Mouse (Mus musculus) neural tube, embryonic 13.5 days (tissue): ENCODE results near the gene Abraxas1. TPM values are rescaled to one million over a fixed set of nuclear protein-coding genes. Genes with fewer than 3 reads are reported as not detected.

Source experiments
- ATAC-seq: fragments of 200-750 bp; cut with Nextera tagmentation; 2 replicates; pipeline ENCODE4 v1.8.0; 2017; ENCODE audit warnings: low read depth, mild to moderate bottlenecking, moderate TSS enrichment, moderate library complexity
- H3K27ac ChIP-seq: fragments of 300-500 bp; sonication (generic); replicated peaks from 2 replicates; pipeline ENCODE4 v1.5.1; 2015; ENCODE audit warnings: moderate library complexity, mild to moderate bottlenecking, inconsistent platforms
- H3K27me3 ChIP-seq: fragments of 300-500 bp; sonication (generic); 2 replicates; pipeline ENCODE4 v1.6.1; 2015; ENCODE audit warnings: mild to moderate bottlenecking, inconsistent platforms
- H3K36me3 ChIP-seq: fragments of 300-500 bp; sonication (generic); 2 replicates; pipeline ENCODE4 v1.6.1; 2015; ENCODE audit warnings: mild to moderate bottlenecking, inconsistent platforms
- H3K4me1 ChIP-seq: fragments of 300-500 bp; sonication (generic); replicated peaks from 2 replicates; pipeline ENCODE4 v1.6.1; 2015; ENCODE audit warnings: inconsistent platforms
- H3K4me2 ChIP-seq: fragments of 300-500 bp; sonication (generic); 2 replicates; pipeline ENCODE4 v1.6.1; 2015; ENCODE audit warnings: inconsistent platforms, mild to moderate bottlenecking, moderate library complexity
- H3K4me3 ChIP-seq: fragments of 300-500 bp; sonication (generic); 2 replicates; pipeline ENCODE4 v1.5.1; 2015; ENCODE audit warnings: mild to moderate bottlenecking, inconsistent platforms
- H3K9ac ChIP-seq: fragments of 300-500 bp; sonication (generic); 2 replicates; pipeline ENCODE4 v1.6.1; 2015; ENCODE audit warnings: moderate library complexity, mild to moderate bottlenecking, inconsistent platforms
- H3K9me3 ChIP-seq: fragments of 300-500 bp; sonication (generic); 2 replicates; pipeline ENCODE4 v1.6.1; 2016; ENCODE audit warnings: inconsistent platforms
- WGBS: fragments of 180-500 bp; shearing (Covaris S2); methylation state at CpG from one replicate; pipeline ENCODE4 v1.1.7; 2015; 5-methylcytosine and 5-hydroxymethylcytosine counted together
- polyA plus RNA-seq: library from polyadenylated mRNA; unstranded; fragments of >200 nt; fragmentation: Nextera tagmentation; extraction: Ambion mirVana; gene quantifications from 2 replicates; pipeline ENCODE4 v1.2.1, GENCODE M21; 2015

The Abraxas1 gene
- polyA plus RNA-seq, 1 experiment from 2014 or later, result 14.3 TPM

DNA sequence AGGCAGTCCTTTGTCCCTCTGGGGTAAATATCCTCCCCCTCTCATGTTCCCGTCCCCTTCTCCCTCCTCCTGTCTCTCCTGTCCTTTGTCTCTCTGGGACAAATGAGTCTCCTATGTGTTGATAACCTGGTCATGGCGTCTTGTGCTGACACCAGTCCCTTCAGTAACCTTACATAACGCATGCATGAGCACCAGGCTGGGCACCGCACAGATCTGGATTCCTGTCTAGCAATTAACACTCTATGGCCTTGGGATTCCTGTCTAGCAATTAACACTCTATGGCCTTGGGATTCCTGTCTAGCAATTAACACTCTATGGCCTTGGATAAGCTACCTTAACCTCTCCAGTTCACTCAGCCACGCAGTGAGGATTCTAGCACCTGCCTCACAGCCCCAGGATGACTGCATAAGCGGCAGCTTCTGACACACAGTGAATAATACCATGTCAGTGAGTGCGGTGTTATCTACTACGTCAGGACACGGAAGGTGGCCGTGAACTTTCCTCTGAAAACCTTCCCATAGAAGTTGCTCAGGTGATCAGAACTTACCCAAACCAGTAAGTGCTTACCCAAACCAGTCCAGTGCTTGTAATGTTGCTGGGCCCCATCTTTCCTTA, 60.6 kb downstream of the Abraxas1 start:
- no peak for ATAC-seq
- no peaks in the 10 kb centered on the region for H3K27me3 ChIP-seq
- no peak overlapping the region for H3K27ac ChIP-seq
- no peak overlapping the region for H3K4me2 ChIP-seq
- no peaks in the 10 kb centered on the region for H3K9me3 ChIP-seq
- H3K4me3 ChIP-seq, result no peak overlapping the region
- H3K9ac ChIP-seq, result no peak overlapping the region
- 81% methylated on average over 10 of the region's 10 CpGs for WGBS
- H3K4me1 ChIP-seq, result no peaks in the 10 kb centered on the region
- H3K36me3 ChIP-seq, result peaks cover 44% of the 10 kb centered on the region

DNA sequence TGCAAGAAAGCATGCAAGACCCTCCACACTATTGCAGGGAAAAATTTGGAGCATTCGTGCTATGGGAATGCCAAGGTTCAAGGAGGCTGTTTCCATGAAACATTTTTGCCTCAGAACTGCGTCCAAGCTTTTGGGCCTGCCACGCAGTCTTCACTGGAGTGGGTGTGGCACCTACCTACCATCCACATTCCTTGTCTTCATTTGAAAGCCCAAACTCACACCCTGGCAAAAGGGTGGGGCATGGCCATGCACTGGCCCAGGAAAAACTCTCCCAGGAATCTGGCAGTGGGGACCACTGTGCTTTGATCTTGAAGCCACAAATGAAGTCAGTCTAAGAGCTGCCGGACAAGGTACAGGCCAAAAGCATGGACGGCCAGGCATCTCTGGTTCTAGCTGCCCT, 62.6 kb downstream of the Abraxas1 start:
- no peaks in the 10 kb centered on the region for H3K4me1 ChIP-seq
- ATAC-seq, result no peak
- H3K4me2 ChIP-seq, result no peak overlapping the region
- no peak overlapping the region for H3K9ac ChIP-seq
- H3K9me3 ChIP-seq, result no peaks in the 10 kb centered on the region
- no peak overlapping the region for H3K4me3 ChIP-seq
- peaks cover 24% of the 10 kb centered on the region for H3K36me3 ChIP-seq
- H3K27me3 ChIP-seq, result no peaks in the 10 kb centered on the region
- WGBS, result over 99% methylated on average over 5 of the region's 5 CpGs
- no peak overlapping the region for H3K27ac ChIP-seq

Other genes starting within 250 kb of the Abraxas1 start
- 1.7 and 2.2 TPM in 2 replicates for gene Plac8, start 248.7 kb downstream of the Abraxas1 start, polyA plus RNA-seq
- 46.6 and 49.0 TPM in 2 replicates for gene Coq2, start 145.8 kb downstream of the Abraxas1 start, polyA plus RNA-seq
- 1.2 TPM in 2 replicates for gene Hpse, start 101.2 kb downstream of the Abraxas1 start, polyA plus RNA-seq
- 17.1 and 21.5 TPM in 2 replicates for gene Helq, start 22.4 kb downstream of the Abraxas1 start, polyA plus RNA-seq
- 168 and 188 TPM in 2 replicates for gene Mrps18c, start 22.3 kb downstream of the Abraxas1 start, polyA plus RNA-seq
- 1.3 and 1.5 TPM in 2 replicates for gene Gpat3, start 24.7 kb upstream of the Abraxas1 start, polyA plus RNA-seq